Mouse (Mus musculus) NIH3T3 (cell line): ENCODE measurements around the gene Olfr544.
A peak's percentile ranks its signal among the peaks of the same experiment; 100 is the strongest.
"Not testable (repeated sequence)": the region's sequence is repeated elsewhere in the genome, so short reads cannot be mapped to it uniquely, and the experiment has no call there.

Experiments
- DNase-seq: peaks from one replicate; pipeline ENCODE4 v3.0.0-alpha.2; 2012; ENCODE audit warnings: low read depth

Olfr544 gene

DNA sequence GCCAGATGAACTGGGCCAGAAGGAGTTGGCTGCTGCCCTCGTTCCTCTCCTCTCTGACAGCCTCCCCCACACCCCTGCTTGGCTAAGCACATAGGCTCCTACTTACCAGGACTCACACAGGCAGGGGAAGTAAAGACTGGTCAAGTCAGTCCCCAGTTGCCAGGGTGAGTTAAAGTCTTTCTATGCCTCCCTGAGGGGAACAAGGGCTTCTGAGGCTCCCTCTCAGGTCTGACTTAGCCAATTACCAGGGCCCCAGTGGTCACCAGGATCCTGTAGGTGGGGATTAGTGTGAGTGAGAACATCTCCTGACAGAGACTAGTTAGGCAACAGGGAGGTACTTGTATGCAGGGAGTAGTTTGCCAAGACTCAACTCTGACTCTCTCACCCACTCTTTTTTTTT is at the start of gene Olfr544:
Gene Olfr544 (minus strand): TSS at position 153 of the 400 bp plus-strand sequence.
- no peak for DNase-seq

- no peak for DNase-seq
These were observed 46.3 kb upstream of the Olfr544 start, which contains the start of gene Olfr547 for GRCm38 (mm10) chr7:102534449-102534848. Gene Olfr547 (plus strand): TSS chr7:102534749.

DNA sequence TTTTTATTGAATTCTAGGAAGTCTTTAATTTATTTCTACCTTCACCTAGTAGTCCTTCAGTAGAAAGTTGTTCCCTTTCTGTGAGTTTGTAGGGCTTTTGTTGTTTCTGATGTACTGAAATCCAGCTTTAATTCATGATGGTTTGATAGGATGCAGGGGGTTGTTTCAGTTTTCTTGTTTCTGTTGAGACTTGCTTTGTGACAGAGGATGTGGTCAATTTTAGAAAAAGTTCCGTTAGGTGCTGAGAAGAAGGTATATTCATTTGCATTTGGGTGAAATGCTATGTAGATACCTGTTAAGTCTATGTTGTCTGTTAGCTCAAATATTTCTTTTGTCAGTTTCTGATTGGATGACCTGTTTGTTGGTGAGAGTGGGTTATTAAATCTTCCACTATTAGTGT is 40.9 kb upstream of the Olfr544 start:
- no peak for DNase-seq

DNA sequence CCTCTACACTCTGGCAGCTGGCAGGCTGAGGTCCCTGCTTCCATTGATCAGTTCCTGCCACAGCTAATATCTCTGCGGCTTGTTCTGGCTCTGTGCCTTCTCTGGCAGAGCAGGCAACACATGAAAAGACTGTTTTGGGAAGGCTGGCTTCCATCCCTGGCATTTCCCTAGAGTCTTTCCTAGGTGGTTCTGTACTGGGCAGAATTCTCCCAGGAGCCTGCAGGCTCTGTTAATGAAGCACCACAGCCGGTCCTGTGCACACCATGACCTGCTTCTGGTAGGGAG is 28.9 kb upstream of the Olfr544 start:
- DNase-seq, result no peak

DNA sequence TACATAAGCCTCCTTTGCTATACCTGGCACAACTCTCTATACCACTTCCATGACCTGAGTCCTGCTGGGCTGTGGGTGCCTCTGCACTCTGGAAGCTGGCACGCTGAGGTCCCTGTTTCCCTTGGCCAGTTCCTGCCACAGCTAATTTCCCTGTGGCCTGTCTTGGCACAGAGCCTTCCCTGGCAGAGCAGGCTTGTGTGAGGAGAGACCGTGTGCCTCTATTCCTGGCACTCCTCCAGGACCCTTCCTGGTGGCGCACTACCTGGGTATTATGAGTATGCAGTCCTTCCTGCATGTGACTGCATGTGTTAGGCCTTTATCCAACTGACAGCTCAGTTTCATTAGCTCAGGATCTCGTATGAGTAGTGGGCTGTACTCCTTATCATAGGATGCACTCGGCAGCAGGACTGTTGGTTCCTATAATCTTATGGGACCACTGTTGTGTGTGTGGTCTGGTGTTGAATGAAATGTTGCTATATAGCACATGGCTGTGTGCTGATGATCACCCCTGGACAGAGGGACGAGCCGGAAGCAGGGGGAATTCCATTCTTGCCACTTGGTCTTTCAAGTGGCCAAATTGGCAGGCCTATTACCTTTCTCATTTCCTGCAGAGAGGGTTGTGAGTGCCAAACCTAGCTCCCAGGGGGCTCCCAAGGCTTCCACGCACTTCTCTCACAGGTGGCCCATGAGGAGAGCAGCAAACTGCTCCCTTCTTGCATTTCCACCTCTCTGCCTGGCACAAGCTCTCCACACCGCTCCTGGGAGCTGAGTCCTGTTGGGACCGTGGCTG is 28.3 kb upstream of the Olfr544 start:
- DNase-seq, result no peak

DNA sequence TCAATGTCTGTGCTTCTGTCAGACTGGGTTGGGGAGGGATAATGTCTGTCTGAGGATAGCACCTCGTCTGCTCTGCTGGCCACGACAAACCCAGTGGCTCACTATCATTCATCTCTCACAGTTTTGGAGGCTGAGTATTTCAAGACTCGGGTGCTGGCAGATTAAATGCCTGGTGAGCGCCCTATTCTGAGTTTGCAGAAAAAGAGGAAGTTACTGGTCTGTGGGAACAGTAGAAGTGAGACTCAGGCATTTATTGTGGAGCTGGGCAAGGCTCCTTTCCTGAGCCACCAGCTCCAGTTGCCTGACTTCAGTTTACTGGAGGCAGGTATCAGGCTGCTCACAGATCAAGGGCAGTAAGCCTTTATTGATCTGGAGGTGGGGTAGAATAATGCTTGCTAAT is 26.0 kb upstream of the Olfr544 start:
- DNase-seq, result no peak

GRCm38 (mm10) chr7:102512814-102513435 is 24.8 kb upstream of the Olfr544 start:
- DNase-seq, result peak; percentile 79

GRCm38 (mm10) chr7:102511927-102512326 is 23.8 kb upstream of the Olfr544 start:
- DNase-seq, result no peak

DNA sequence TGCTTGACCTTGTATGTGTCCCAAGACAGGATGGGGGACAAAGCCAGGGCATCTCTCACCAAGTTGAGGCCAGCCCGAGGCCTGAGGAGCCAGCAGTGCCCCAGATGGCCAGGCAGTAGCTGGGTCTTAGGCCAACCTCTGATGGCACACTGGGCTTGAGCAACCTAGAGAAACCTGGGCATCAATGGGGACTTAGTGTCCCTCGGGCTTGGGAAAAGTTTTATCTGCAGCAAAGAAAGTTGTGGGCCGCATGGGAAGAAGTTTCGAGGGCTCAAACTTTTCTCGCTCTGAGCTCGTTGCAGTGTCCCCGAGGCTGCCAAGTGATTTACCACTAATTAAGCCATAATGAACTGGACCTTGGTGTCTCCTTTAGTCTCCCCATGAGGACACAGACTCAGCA is 21.6 kb upstream of the Olfr544 start:
- DNase-seq, result no peak

DNA sequence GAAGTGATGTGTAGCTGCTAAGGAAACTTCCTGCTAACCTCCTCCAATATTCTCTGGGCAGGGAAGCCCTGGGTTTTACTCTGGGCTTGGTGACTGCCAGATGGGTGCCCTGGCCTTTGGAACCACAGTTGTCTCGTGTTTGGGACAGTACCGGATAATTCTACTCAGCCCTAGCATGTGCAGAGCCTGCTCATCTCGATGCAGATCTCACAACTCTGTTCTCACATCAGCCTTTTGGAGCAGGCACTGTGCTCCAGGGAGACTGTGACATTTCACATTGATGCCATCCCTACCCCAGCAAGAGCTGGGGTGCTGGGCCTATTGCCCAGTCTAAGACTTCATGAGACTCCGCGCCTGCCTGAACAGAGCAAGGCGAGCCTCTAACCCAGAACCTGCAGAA is 20.6 kb upstream of the Olfr544 start:
- DNase-seq, result no peak

DNA sequence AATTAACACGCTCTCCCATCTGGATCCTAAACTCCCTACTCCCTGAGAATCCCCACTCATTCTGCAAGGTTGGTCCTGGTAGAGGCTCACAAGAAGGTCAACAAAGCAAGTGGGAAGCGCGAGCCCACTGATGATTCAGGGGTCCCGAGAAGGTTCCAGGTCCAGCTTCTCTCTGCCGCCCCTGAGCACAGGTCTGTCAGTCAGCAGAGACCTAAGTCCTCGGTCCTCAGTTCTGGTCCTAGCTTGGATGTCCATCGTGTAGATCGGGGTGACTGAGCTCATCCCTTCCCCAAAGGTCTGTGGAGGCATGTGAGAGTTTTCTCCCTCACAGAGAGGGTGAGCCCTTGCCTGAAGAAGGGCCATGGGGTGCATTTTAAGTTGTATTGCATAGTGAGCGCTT is 20.0 kb upstream of the Olfr544 start:
- no peak for DNase-seq

DNA sequence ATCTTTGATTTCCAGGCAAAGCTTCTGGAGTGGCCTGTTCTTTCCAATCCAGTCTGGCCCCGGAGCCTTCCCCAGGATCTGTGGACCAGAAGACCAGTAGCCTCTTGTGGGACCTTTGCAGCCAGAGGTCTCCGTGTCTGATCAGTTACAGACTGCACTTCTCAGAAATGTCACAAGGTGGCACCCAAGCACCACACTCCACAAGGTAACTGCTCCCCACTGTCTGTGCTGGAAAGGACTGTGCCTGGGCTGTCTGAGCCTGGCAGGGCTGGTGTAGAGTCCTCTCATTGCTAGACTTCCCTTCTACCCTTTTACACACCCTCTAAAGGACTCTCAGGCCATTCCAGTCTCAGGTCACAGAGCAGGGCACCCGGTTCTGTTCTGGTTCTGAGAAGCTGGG is 18.7 kb upstream of the Olfr544 start:
- peak; percentile 80 for DNase-seq

DNA sequence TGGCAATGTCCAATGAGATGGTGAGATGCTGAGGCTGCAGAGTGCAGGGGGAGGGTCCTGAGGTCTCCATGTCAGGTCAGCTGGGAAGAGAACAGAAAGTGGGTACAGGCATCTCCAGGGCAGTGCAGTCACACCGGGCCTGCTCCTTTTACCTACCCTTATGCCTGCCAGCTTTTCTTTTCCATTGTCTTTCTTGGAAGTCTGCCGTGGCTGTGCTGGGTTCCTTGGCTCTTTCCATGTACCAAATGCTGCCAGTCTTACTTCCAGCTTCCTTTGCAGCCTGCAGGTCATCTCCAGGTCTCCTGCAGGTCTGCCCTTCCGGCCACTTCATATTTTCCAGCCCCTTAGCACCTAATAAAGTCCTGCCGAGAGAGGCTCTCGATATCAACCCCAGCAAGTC is 13.9 kb upstream of the Olfr544 start:
- DNase-seq, result no peak

- DNase-seq, result no peak
These were observed 11.4 kb upstream of the Olfr544 start, which contains the start of gene Olfr545 for GRCm38 (mm10) chr7:102499473-102499872. Gene Olfr545 (minus strand): TSS chr7:102499573.

DNA sequence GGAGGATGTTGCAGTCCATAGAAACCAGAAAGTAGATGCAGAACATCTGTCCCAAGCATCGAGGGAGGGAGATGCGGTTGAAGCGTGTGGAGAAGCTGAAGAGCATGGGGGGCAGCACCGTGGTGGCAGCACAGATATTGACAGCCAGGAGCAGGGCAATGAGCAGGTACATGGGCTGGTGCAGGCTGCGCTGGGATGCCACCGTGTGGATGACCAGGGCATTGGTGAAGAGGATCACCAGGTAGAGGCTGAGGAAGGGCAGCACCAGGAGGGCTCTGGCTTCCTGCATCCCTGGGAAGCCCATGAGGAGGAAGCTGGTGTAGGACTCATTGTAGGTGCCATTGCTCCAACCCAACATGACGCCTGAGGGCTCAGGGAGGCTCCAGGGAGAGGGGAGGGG is 6.3 kb upstream of the Olfr544 start:
- not testable (repeated sequence) for DNase-seq

GRCm38 (mm10) chr7:102486105-102486504 is 2.0 kb downstream of the Olfr544 start:
- DNase-seq, result no peak

GRCm38 (mm10) chr7:102484766-102485165 is 3.3 kb downstream of the Olfr544 start:
- DNase-seq, result not testable (repeated sequence)

- peak; percentile 44 for DNase-seq
These were observed 4.4 kb downstream of the Olfr544 start for GRCm38 (mm10) chr7:102483665-102484064.

DNA sequence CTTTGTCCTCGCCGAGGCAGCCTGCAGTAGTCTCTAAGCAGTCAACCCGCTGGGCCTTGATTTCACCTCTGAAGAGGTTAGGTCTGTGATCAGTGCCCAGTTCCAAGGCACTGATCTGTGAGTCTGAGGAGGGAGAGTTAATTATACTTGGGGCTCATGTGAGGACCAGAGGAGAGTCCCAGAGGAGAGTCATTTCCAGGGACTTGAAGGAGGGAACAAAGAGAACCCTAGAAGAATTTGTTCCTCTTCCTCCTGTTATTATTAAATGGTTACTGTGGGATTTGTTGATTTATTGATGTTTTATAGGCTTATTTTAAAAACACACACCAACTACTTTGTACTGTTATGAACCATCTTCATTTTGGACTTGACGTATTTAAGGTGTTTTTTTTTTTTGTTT is 6.5 kb downstream of the Olfr544 start, which contains the start of gene Olfr543:
Gene Olfr543 (minus strand): TSS at position 101 of the 400 bp plus-strand sequence.
- DNase-seq, result no peak

DNA sequence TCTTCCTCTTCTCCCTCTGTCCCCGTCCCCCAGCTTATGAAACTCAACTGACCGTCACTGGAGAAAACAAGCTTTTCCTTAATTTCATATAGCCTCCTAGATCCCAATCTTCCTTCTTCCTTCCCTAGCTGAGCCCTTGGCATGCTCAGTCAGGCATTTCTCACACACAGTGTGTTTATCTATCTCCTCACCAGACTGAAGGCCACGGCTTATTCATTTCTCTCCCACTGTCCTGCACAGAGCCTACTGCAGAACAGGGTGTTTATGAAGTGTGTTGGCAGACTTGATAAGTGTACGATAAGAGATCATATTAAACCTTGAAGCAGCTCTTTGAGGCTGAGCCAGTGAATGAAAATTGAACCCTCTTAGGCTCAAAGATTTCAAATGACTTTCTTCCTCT is 7.3 kb downstream of the Olfr544 start:
- DNase-seq, result no peak

- DNase-seq, result peak; percentile 66
These were observed 8.6 kb downstream of the Olfr544 start for GRCm38 (mm10) chr7:102479368-102480078.

DNA sequence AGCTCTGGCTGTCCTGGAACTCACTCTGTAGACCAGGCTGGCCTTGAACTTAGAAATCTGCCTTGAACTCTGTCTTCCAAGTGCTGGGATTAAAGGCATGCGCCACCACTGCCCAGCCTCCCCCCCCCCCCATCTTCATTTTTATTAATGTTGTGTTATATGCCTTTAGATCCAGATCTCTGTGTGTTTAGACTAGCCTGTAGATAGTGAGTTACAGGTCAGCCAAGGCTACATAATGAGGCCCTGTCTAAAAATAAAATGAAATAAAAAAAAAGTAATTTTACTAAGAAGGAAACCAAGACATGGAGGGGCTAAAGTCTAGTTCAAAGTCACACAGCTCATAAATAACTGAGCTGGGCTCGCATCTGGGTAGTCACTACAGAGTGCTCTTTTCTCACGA is 9.2 kb downstream of the Olfr544 start:
- no peak for DNase-seq

GRCm38 (mm10) chr7:102478425-102478824 is 9.7 kb downstream of the Olfr544 start:
- no peak for DNase-seq
